Mouse (Mus musculus): ENCODE measurements around the gene Paox. TPM values are rescaled to one million over a fixed set of nuclear protein-coding genes. Genes with fewer than 3 reads are reported as not detected.

The Paox gene
- 16.7 and 17.8 TPM in 2 replicates for polyA plus RNA-seq (2014; fragmentation: Nextera tagmentation; extraction: Ambion mirVana)

DNA sequence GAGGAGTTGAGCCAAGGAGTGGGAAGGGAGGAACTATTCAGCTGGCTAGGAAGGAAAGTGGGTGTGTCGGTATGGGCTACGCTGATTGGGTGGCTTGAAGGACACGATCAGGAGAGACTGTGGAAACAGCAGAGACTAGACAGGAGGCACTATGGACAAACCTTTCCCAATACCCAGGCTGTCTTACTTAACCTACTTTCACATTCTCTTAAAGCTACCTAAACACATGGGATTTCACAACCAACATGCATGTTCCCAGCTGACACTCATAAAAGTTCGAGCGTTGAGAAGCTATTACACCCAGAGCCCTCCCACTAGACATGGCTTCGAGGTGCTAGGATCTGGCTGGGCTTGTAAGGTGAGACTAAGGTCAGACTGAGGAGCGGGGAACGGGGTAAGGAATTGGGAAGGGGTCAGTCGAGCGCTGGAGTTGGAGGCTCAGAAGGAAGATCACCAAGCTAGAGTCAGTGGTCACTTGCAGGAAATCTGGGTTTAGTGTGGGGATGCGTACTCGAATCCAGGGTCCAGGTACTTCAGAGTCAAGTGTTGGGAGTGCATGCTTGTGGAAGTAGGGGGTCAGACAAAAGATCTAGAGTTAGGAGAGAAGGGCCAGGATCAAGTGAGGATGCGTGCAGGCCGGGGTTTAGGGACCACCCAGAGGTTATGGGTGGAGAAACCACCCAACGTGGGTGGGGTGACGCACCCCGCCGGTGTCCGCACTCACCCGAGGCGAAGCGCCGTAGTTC, at the start of gene Paox:
Gene Paox, plus strand, starts transcription at position 217 of the 746 bp plus-strand sequence.
- Histone ChIP-seq H3K4me1 (ENCODE audit: control insufficient read depth, insufficient read depth, low read length) (no peaks in the 10 kb centered on the region), H3K4me3 (ENCODE audit: low read depth, low read length) (peak within 1 kb of the TSS; percentile 82), H3K9ac (ENCODE audit: low read depth, low read length) (peak within 1 kb of the TSS; percentile 80), H3K9me3 (ENCODE audit: control insufficient read depth, low read length) (no peaks in the 10 kb centered on the region), H3K27me3 (replicated peaks; ENCODE audit: control insufficient read depth, insufficient read depth, low read length) (no peaks in the 10 kb centered on the region), H3K27ac (replicated peaks; ENCODE audit: low read depth, low read length) (peak within 1 kb of the TSS; percentile 85), H3K36me3 (ENCODE audit: control insufficient read depth, insufficient read depth, low read length) (peaks cover 18% of the 10 kb centered on the region), H3K4me2 (ENCODE audit: low read depth, low read length) (peak within 1 kb of the TSS; percentile 89)
- WGBS, result under 1% methylated on average over 22 of the region's 23 CpGs
- ATAC-seq (ENCODE audit: low read depth) (peak; percentile 79), DNase-seq (ENCODE audit: low spot score) (peak; percentile 86)

DNA sequence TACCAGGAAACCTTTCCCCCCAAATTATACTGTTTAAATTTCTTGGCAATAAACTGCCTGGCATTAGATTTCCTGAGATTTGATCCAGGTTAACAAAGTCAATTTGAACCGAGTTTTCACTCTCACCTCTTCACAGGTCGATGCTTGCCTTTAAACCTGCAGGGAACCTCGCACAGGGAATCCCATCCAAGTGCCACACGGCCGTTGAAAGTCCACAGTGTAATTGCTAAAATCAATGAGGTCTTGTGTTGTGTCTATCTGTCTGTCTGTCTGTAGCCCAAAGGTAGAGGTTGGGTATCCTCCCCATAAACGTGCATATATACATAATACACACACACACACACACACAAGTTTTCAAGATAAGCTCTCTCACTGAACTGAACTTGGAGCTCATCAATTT, 48.2 kb upstream of the Paox start:
- WGBS, result 48% methylated on average over 6 of the region's 6 CpGs
- H3K9me3 ChIP-seq (ENCODE audit: control insufficient read depth, low read length), result no peaks in the 10 kb centered on the region

DNA sequence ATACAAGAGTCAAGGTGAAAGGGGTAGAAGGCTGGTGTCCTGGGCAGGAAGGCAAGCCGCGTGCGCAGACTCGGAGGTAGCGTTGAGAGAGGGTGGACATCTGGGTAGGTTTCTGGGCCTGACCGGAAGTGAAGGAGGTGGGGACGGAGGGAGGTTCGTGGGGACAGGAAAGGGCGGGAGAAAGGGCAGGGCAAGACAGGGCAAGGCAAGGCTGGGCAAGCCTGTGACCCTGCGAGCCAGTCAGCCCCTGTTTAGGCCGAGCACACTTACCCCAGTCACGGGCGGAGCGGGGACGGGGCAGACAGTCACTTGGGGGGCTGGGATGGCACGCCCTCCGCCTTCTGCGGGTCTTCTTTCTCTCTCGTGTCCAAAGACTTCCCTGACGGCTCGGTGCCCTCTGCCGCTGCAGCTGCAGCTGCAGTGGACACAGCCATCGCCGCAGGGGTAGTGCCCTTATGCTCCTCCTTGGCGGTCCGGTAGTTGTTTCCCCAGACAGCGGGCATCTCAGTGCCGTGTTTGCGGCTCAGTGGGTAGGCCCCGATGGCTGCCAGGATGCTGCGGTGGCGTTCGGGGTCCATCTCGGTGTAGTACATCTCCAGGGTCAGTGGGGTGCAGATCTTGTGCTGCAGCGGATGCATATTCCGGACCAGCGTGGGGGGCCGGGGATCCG, 45.4 kb upstream of the Paox start:
- DNase-seq (ENCODE audit: low spot score) (no peak), ATAC-seq (ENCODE audit: low read depth) (no peak)

More for the DNA sequence above, 48.2 kb upstream of the Paox start:
- Histone ChIP-seq H3K4me1 (ENCODE audit: control insufficient read depth, insufficient read depth, low read length) (peaks cover 5% of the 10 kb centered on the region; the same call in 1 of the 2 replicates), H3K27ac (replicated peaks; ENCODE audit: low read depth, low read length) (no peak overlapping the region), H3K4me3 (ENCODE audit: low read depth, low read length) (no peak overlapping the region), H3K36me3 (ENCODE audit: control insufficient read depth, insufficient read depth, low read length) (no peaks in the 10 kb centered on the region), H3K4me2 (ENCODE audit: low read depth, low read length) (no peak overlapping the region), H3K9ac (ENCODE audit: low read depth, low read length) (no peak overlapping the region), H3K27me3 (replicated peaks; ENCODE audit: control insufficient read depth, insufficient read depth, low read length) (peaks cover 14% of the 10 kb centered on the region)
- DNase-seq (ENCODE audit: low spot score) (no peak), ATAC-seq (ENCODE audit: low read depth) (no peak)

DNA sequence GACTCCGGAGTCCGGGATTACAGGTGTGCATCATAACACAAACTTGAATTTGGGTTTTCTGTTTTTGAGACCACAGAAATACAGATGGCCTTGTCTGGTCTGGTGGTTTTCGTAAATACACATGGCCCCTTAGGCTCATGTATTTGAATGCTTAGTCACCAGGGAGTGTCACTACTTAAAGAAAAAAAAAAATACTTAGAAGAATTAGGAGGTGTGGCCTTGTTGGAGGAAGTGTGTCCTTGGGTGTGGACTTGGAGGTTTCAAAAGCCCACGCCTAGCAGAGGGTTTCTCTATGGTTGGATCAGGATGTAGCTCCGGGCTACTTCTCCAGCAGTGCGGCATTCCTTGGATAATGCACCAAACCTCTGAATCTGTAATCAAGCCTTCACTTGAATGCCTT, 37.9 kb upstream of the Paox start:
- no peak overlapping the region for H3K9ac ChIP-seq (ENCODE audit: low read depth, low read length)
- no peak for DNase-seq (ENCODE audit: low spot score)
- ATAC-seq (ENCODE audit: low read depth), result no peak
- H3K4me3 ChIP-seq (ENCODE audit: low read depth, low read length), result no peak overlapping the region
- WGBS, result 72% methylated on average over 6 of the region's 6 CpGs
- H3K9me3 ChIP-seq (ENCODE audit: control insufficient read depth, low read length), result no peaks in the 10 kb centered on the region
- H3K4me2 ChIP-seq (ENCODE audit: low read depth, low read length), result no peak overlapping the region
- H3K27me3 ChIP-seq (replicated peaks; ENCODE audit: control insufficient read depth, insufficient read depth, low read length), result peaks cover 44% of the 10 kb centered on the region
- H3K27ac ChIP-seq (replicated peaks; ENCODE audit: low read depth, low read length), result no peak overlapping the region
- H3K36me3 ChIP-seq (ENCODE audit: control insufficient read depth, insufficient read depth, low read length), result no peaks in the 10 kb centered on the region
- H3K4me1 ChIP-seq (ENCODE audit: control insufficient read depth, insufficient read depth, low read length), result peaks cover 11% of the 10 kb centered on the region

More for the DNA sequence above, 45.4 kb upstream of the Paox start:
- Histone ChIP-seq H3K4me3 (ENCODE audit: low read depth, low read length) (peak overlapping the region; percentile 25), H3K36me3 (ENCODE audit: control insufficient read depth, insufficient read depth, low read length) (no peaks in the 10 kb centered on the region), H3K4me2 (ENCODE audit: low read depth, low read length) (peak overlapping the region; percentile 50), H3K9me3 (ENCODE audit: control insufficient read depth, low read length) (no peaks in the 10 kb centered on the region), H3K27me3 (replicated peaks; ENCODE audit: control insufficient read depth, insufficient read depth, low read length) (no peaks in the 10 kb centered on the region), H3K27ac (replicated peaks; ENCODE audit: low read depth, low read length) (no peak overlapping the region), H3K9ac (ENCODE audit: low read depth, low read length) (peak overlapping the region; percentile 54; the same call in 1 of the 2 replicates), H3K4me1 (ENCODE audit: control insufficient read depth, insufficient read depth, low read length) (peaks cover 5% of the 10 kb centered on the region; the same call in 1 of the 2 replicates)
- 37% methylated on average over 30 of the region's 39 CpGs for WGBS

DNA sequence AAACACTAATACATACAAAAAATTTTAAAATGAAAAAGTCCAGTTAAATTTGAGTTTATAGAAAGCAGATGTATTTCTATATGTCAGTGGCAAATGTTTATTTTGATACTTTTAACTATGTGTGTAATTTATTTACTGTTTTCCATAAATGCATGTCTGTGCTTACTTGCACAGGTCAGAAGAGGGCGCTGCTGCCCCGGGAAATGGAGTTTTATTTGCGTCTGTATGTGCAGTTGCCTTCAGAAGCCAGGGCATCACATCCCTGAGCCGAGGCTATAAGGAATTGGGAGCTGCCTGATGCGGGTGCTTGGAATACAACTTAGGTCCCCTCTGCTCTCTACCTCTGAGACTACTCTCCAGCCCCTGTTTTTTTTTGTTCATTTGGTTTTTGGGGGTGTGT, 36.9 kb upstream of the Paox start:
- no peak overlapping the region for H3K4me3 ChIP-seq (ENCODE audit: low read depth, low read length)
- 5% methylated on average over 5 of the region's 5 CpGs for WGBS
- DNase-seq (ENCODE audit: low spot score) (peak; percentile 80), ATAC-seq (ENCODE audit: low read depth) (no peak)
- H3K9ac ChIP-seq (ENCODE audit: low read depth, low read length), result no peak overlapping the region
- no peaks in the 10 kb centered on the region for H3K9me3 ChIP-seq (ENCODE audit: control insufficient read depth, low read length)
- H3K27ac ChIP-seq (replicated peaks; ENCODE audit: low read depth, low read length), result no peak overlapping the region
- H3K36me3 ChIP-seq (ENCODE audit: control insufficient read depth, insufficient read depth, low read length), result no peaks in the 10 kb centered on the region
- H3K4me1 ChIP-seq (ENCODE audit: control insufficient read depth, insufficient read depth, low read length), result peaks cover 11% of the 10 kb centered on the region
- H3K4me2 ChIP-seq (ENCODE audit: low read depth, low read length), result no peak overlapping the region
- peaks cover 44% of the 10 kb centered on the region for H3K27me3 ChIP-seq (replicated peaks; ENCODE audit: control insufficient read depth, insufficient read depth, low read length)

DNA sequence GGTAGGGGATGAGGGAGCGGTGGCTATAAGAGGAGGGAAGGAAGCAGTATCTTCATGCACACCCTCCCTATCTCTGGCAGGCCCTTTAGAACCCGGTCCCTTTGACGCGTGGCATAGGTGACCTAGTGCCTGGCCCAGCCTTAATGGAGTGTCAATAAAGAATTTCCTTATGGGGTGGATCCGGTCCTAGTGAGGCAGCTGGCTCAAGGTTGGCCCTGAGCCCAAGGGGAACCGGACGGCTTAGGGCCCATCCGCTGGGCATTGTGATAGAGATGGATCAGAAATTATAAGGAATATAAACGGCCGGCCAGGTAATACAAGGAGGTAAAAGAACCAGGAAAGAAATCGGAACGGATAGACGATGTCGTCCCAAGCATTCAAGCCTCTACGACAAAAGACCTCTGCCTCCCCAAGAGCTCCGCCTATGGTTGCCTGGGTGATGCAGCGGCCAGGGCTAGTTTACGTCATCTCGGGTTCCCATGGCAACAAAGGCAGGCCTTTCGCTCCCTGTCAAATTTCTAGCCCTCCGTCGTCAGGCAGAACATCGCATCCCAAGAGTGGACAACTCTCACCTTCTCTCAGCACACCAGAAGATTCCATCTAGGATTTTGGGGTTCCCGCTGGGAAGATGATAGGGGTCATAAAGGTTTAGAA, 35.0 kb upstream of the Paox start:
- peak; percentile 77 for ATAC-seq (ENCODE audit: low read depth)
- H3K9me3 ChIP-seq (ENCODE audit: control insufficient read depth, low read length), result no peaks in the 10 kb centered on the region
- H3K36me3 ChIP-seq (ENCODE audit: control insufficient read depth, insufficient read depth, low read length), result no peaks in the 10 kb centered on the region
- peak overlapping the region; percentile 47 for H3K4me2 ChIP-seq (ENCODE audit: low read depth, low read length)
- no peak overlapping the region for H3K27ac ChIP-seq (replicated peaks; ENCODE audit: low read depth, low read length)
- H3K4me3 ChIP-seq (ENCODE audit: low read depth, low read length), result peak overlapping the region; percentile 22
- peak overlapping the region; percentile 49 for H3K9ac ChIP-seq (ENCODE audit: low read depth, low read length)
- peaks cover 44% of the 10 kb centered on the region for H3K27me3 ChIP-seq (replicated peaks; ENCODE audit: control insufficient read depth, insufficient read depth, low read length)
- DNase-seq (ENCODE audit: low spot score), result peak; percentile 90
- H3K4me1 ChIP-seq (ENCODE audit: control insufficient read depth, insufficient read depth, low read length), result peaks cover 11% of the 10 kb centered on the region
- WGBS, result 4% methylated on average over 24 of the region's 24 CpGs

DNA sequence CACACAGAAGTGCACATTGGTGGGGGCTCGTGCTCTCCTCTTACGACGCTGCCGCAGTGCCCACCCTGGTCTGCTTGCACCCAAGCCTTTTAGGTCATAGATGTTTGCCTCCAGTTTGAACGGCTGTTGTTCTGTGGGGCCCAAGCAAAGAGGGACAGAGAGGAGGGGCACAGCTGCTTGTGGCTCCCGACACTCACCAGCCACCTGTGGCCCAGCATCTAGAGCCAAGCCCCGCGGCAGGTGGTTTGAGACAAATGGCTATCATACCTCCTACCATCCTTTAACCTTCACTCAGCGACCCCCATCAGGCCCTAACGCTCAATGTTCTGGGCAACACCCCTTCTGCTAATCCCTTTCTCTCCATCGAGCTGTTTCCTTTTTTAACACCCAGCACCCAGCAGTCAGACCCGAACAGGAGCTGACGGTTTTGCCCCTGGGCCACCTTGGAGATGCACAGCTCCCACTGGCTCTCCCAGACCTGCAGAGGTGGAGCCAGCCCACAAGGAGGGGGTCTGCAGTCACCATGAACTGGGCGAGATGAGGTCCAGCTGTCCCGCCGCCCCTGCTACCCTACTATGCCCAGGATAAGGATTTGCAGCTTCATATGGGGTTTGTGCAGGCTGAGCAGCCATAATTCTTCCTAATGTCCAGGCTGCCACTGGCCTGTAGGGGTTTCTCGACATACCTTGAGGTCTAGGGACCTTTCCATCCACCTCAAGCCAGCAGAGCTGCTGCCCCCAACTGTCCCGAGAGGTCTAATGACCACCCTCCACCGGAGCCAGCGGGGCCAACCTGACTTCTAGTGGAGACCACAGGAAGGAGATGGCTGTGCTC, 34.0 kb upstream of the Paox start:
- H3K4me3 ChIP-seq (ENCODE audit: low read depth, low read length), result peak overlapping the region; percentile 22
- 15% methylated on average over 20 of the region's 20 CpGs for WGBS
- no peak overlapping the region for H3K9ac ChIP-seq (ENCODE audit: low read depth, low read length)
- no peaks in the 10 kb centered on the region for H3K9me3 ChIP-seq (ENCODE audit: control insufficient read depth, low read length)
- no peak for DNase-seq (ENCODE audit: low spot score)
- H3K36me3 ChIP-seq (ENCODE audit: control insufficient read depth, insufficient read depth, low read length), result no peaks in the 10 kb centered on the region
- ATAC-seq (ENCODE audit: low read depth), result no peak
- H3K4me2 ChIP-seq (ENCODE audit: low read depth, low read length), result peak overlapping the region; percentile 47
- peaks cover 44% of the 10 kb centered on the region for H3K27me3 ChIP-seq (replicated peaks; ENCODE audit: control insufficient read depth, insufficient read depth, low read length)
- no peak overlapping the region for H3K27ac ChIP-seq (replicated peaks; ENCODE audit: low read depth, low read length)
- peaks cover 11% of the 10 kb centered on the region for H3K4me1 ChIP-seq (ENCODE audit: control insufficient read depth, insufficient read depth, low read length)

DNA sequence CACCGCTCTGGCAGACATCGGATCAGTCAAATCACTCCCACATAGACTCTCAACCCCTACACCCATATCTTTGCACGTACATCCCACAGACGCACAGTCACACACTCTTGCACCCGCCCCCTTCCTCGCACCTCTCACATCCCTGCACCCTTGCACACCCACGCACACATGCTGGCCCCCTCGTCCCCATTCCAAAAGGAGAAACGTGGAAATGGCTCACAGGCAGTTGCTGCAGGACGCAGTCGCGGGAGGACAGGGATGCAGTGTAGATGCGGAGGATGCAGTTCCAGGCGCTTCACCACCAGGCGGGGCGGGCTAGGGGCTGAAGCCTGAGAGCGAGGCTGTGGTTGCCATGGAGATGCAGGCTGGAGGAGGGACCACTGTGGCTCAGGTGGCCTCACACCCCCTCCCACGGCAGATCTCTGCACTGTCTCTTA, 33.3 kb upstream of the Paox start, which contains the start of gene Caly:
Gene Caly, minus strand, starts transcription at position 307 of the 437 bp plus-strand sequence.
- DNase-seq (ENCODE audit: low spot score) (peak; percentile 75), ATAC-seq (ENCODE audit: low read depth) (peak; percentile 87)
- no peak within 1 kb of the TSS for H3K9ac ChIP-seq (ENCODE audit: low read depth, low read length)
- H3K9me3 ChIP-seq (ENCODE audit: control insufficient read depth, low read length), result no peaks in the 10 kb centered on the region
- WGBS, result 6% methylated on average over 17 of the region's 18 CpGs
- H3K4me1 ChIP-seq (ENCODE audit: control insufficient read depth, insufficient read depth, low read length), result peaks cover 11% of the 10 kb centered on the region
- peaks cover 44% of the 10 kb centered on the region for H3K27me3 ChIP-seq (replicated peaks; ENCODE audit: control insufficient read depth, insufficient read depth, low read length)
- no peak within 1 kb of the TSS for H3K27ac ChIP-seq (replicated peaks; ENCODE audit: low read depth, low read length)
- H3K4me2 ChIP-seq (ENCODE audit: low read depth, low read length), result peak within 1 kb of the TSS; percentile 3; the same call in 1 of the 2 replicates
- peak within 1 kb of the TSS; percentile 22 for H3K4me3 ChIP-seq (ENCODE audit: low read depth, low read length)
- no peaks in the 10 kb centered on the region for H3K36me3 ChIP-seq (ENCODE audit: control insufficient read depth, insufficient read depth, low read length)
